Mouse (Mus musculus) CH12.LX (cell line): ENCODE results near the gene Gria1. TPM values are rescaled to one million over a fixed set of nuclear protein-coding genes. Genes with fewer than 3 reads are reported as not detected.

Source experiments
- DNase-seq: peaks from one replicate; pipeline ENCODE4 v3.0.0-alpha.2; 2013; ENCODE audit errors: extremely low read depth
- H3K27ac ChIP-seq: 2 replicates; pipeline ENCODE4 v1.5.1; 2012; ENCODE audit warnings: low read depth, mild to moderate bottlenecking, control low read depth, moderate library complexity; ENCODE audit not compliant: insufficient read depth
- H3K27me3 ChIP-seq: replicated peaks from 2 replicates; pipeline ENCODE3; 2012; ENCODE audit warnings: inconsistent platforms
- H3K36me3 ChIP-seq, 2 experiments: replicated peaks in 1 of 2; 2 replicates each; pipeline versions ENCODE3 to v1.6.1; 2012; ENCODE audit warnings: inconsistent platforms in 1 of 2, low read length in 1 of 2, mild to moderate bottlenecking in 1 of 2, mixed read lengths in 1 of 2, moderate library complexity in 1 of 2; ENCODE audit not compliant: control insufficient read depth in 1 of 2, insufficient read depth in 1 of 2
- H3K4me1 ChIP-seq, 2 experiments: 2 replicates each; pipeline ENCODE4 v1.6.1; 2012; ENCODE audit warnings: inconsistent platforms in 1 of 2, moderate library complexity in 1 of 2; ENCODE audit not compliant: insufficient read depth in 2 of 2, control insufficient read depth in 1 of 2
- H3K4me2 ChIP-seq: 2 replicates; pipeline ENCODE4 v1.6.1; 2012; ENCODE audit warnings: low read depth, mild to moderate bottlenecking, control low read depth; ENCODE audit not compliant: poor library complexity, insufficient read depth, severe bottlenecking
- H3K4me3 ChIP-seq, 3 experiments: fragments of 150-350 bp in 1 of 3; sonication (generic) in 1 of 3; replicated peaks in 1 of 3; 2 replicates each; pipeline versions ENCODE3 to v1.5.1; 2011 to 2012; ENCODE audit warnings: low read depth in 2 of 3, low read length in 2 of 3, mild to moderate bottlenecking in 2 of 3, moderate library complexity in 2 of 3, control low read depth in 1 of 3, improper control_type of control experiment in 1 of 3, inconsistent platforms in 1 of 3, mixed read lengths in 1 of 3; ENCODE audit not compliant: poor library complexity in 1 of 3
- H3K79me2 ChIP-seq: replicated peaks from 2 replicates; pipeline ENCODE4 v1.6.1; 2012; ENCODE audit warnings: mild to moderate bottlenecking, moderate library complexity; ENCODE audit not compliant: control insufficient read depth, poor library complexity, insufficient read depth, severe bottlenecking; ENCODE audit errors: extremely low read depth
- H3K9ac ChIP-seq: 2 replicates; pipeline ENCODE4 v1.6.1; 2012; ENCODE audit warnings: low read depth, mild to moderate bottlenecking, control low read depth, moderate library complexity; ENCODE audit not compliant: insufficient read depth
- H3K9me3 ChIP-seq: replicated peaks from 2 replicates; pipeline ENCODE3; 2012; ENCODE audit warnings: low read length, inconsistent platforms, mixed read lengths
- CHD1 ChIP-seq: IDR thresholded peaks from 2 replicates; pipeline ENCODE4 v1.6.1; 2012; ENCODE audit warnings: low read depth, low read length, improper control_type of control experiment, inconsistent platforms
- CHD2 ChIP-seq: IDR thresholded peaks from 2 replicates; pipeline ENCODE4 v1.6.1; 2011; ENCODE audit warnings: low read length, improper control_type of control experiment
- CTCF ChIP-seq, 2 experiments: IDR thresholded peaks in 1 of 2; conservative IDR thresholded peaks in 1 of 2; 2 replicates each; pipeline ENCODE4 v1.5.1; 2011 to 2012; ENCODE audit warnings: low read depth in 2 of 2, low read length in 2 of 2, improper control_type of control experiment in 1 of 2, inconsistent platforms in 1 of 2, mild to moderate bottlenecking in 1 of 2, moderate library complexity in 1 of 2
- GABPA ChIP-seq: IDR thresholded peaks from 2 replicates; pipeline ENCODE4 v1.6.1; 2012; ENCODE audit warnings: low read depth, low read length, improper control_type of control experiment, inconsistent platforms; ENCODE audit not compliant: insufficient replicate concordance
- HCFC1 ChIP-seq: IDR thresholded peaks from 2 replicates; pipeline ENCODE4 v1.6.1; 2012; ENCODE audit warnings: low read depth, mild to moderate bottlenecking, inconsistent platforms, low read length, improper control_type of control experiment
- JUN ChIP-seq: IDR thresholded peaks from 2 replicates; pipeline ENCODE4 v1.6.1; 2011; ENCODE audit warnings: low read depth, mild to moderate bottlenecking, low read length, improper control_type of control experiment, moderate library complexity; ENCODE audit not compliant: insufficient read depth
- JUND ChIP-seq: conservative IDR thresholded peaks from 2 replicates; pipeline ENCODE4 v1.6.1; 2011; ENCODE audit warnings: low read depth, low read length, improper control_type of control experiment
- MAFK ChIP-seq: IDR thresholded peaks from 2 replicates; pipeline ENCODE4 v1.6.1; 2011; ENCODE audit warnings: low read length, improper control_type of control experiment; ENCODE audit not compliant: insufficient replicate concordance
- MAX ChIP-seq: IDR thresholded peaks from 2 replicates; pipeline ENCODE4 v1.6.1; 2011; ENCODE audit warnings: low read length, improper control_type of control experiment
- MAZ ChIP-seq: IDR thresholded peaks from 2 replicates; pipeline ENCODE4 v1.6.1; 2012; ENCODE audit warnings: low read depth, mild to moderate bottlenecking, inconsistent platforms, low read length, improper control_type of control experiment, moderate library complexity
- MXI1 ChIP-seq: IDR thresholded peaks from 2 replicates; pipeline ENCODE4 v1.6.1; 2011; ENCODE audit warnings: mild to moderate bottlenecking, low read depth, low read length, improper control_type of control experiment
- NELFE ChIP-seq: IDR thresholded peaks from 2 replicates; pipeline ENCODE4 v1.6.1; 2011; ENCODE audit warnings: low read depth, low read length, improper control_type of control experiment
- PAX5 ChIP-seq: IDR thresholded peaks from 2 replicates; pipeline ENCODE4 v1.6.1; 2012; ENCODE audit warnings: low read length, inconsistent platforms, mixed read lengths
- POLR2A ChIP-seq: IDR thresholded peaks from 2 replicates; pipeline ENCODE4 v1.6.1; 2011; ENCODE audit warnings: low read depth, mild to moderate bottlenecking, improper control_type of control experiment, low read length
- RAD21 ChIP-seq: IDR thresholded peaks from 2 replicates; pipeline ENCODE4 v1.6.1; 2011; ENCODE audit warnings: low read depth, mild to moderate bottlenecking, low read length, improper control_type of control experiment, moderate library complexity
- RCOR1 ChIP-seq: conservative IDR thresholded peaks from 2 replicates; pipeline ENCODE4 v1.6.1; 2012; ENCODE audit warnings: low read depth, mild to moderate bottlenecking, inconsistent platforms, low read length, improper control_type of control experiment
- SIN3A ChIP-seq: IDR thresholded peaks from 2 replicates; pipeline ENCODE4 v1.6.1; 2012; ENCODE audit warnings: low read length, improper control_type of control experiment, inconsistent platforms
- TBP ChIP-seq: conservative IDR thresholded peaks from 2 replicates; pipeline ENCODE4 v1.6.1; 2011; ENCODE audit warnings: low read depth, low read length, improper control_type of control experiment
- TCF12 ChIP-seq: IDR thresholded peaks from 2 replicates; pipeline ENCODE4 v1.6.1; 2014; ENCODE audit warnings: low read depth, mild to moderate bottlenecking, inconsistent platforms, low read length, improper control_type of control experiment
- USF1 ChIP-seq: IDR thresholded peaks from 2 replicates; pipeline ENCODE4 v1.6.1; 2014; ENCODE audit warnings: low read depth, mild to moderate bottlenecking, inconsistent platforms, low read length, improper control_type of control experiment
- USF2 ChIP-seq: conservative IDR thresholded peaks from 2 replicates; pipeline ENCODE4 v1.6.1; 2011; ENCODE audit warnings: low read depth, low read length, improper control_type of control experiment
- ZC3H11A ChIP-seq: IDR thresholded peaks from 2 replicates; pipeline ENCODE4 v1.6.1; 2012; ENCODE audit warnings: low read depth, mild to moderate bottlenecking, inconsistent platforms, low read length, improper control_type of control experiment
- ZKSCAN1 ChIP-seq: IDR thresholded peaks from 2 replicates; pipeline ENCODE4 v1.6.1; 2012; ENCODE audit warnings: low read depth, inconsistent platforms, low read length, improper control_type of control experiment, borderline replicate concordance
- dilution Hi-C: fragments of 300-500 bp; cut with MboI; formaldehyde crosslinking; loops from 2 replicates; pipeline ENCODE4 v1.14.3; 2020; ENCODE audit warnings: low sequenced_read_pairs; ENCODE audit not compliant: extremely low pct_unique_long_range_greater_than_20kb, extremely low pct_ligation_motif_present
- in situ Hi-C: fragments of 300-500 bp; cut with MboI; formaldehyde crosslinking; loops from 3 replicates; pipeline ENCODE4 v1.14.3; 2019; ENCODE audit warnings: low sequenced_read_pairs, low pct_ligation_motif_present, low pct_unique_long_range_greater_than_20kb, mixed read lengths
- polyA plus RNA-seq: library from polyadenylated mRNA; unstranded; fragments of >175 nt; gene quantifications from 2 replicates; pipeline ENCODE4 v1.2.1, GENCODE M21; 2012; ENCODE audit warnings: low read depth; ENCODE audit not compliant: insufficient read length
- total RNA-seq, 2 experiments: library from RNA; depleted of rRNA; stranded (reverse); fragments of 300-350 nt in 1 of 2; fragments of >200 nt in 1 of 2; gene quantifications; 2 replicates each; pipeline ENCODE4 v1.2.3; 2012 to 2014

Gria1 gene
- total and polyA plus RNA-seq, 3 experiments = under 0.01 to 0.49 (median 0.05) TPM

DNA sequence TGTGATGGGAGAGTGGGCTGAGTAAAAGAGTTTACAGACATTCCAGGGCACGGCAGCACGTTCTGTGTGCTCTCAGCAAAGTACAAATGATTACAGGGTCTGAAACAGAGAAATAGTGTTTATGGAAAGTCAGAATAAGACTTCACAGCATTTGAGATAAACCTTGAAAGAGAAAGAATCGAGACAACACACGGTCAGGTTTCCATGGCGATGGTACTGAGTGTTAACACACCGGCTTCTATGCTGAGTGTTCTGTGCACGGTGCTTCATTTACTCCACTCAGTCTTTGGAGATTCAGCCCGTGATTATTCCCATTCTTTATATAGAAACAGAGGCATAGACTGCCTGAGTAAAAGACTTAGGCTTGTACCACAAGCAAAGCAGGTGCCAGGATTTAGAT is 143.8 kb downstream of the Gria1 start:
- Histone ChIP-seq H3K9me3 (no peaks in the 10 kb centered on the region), H3K36me3 (no peaks in the 10 kb centered on the region), H3K27me3 (no peaks in the 10 kb centered on the region), H3K4me1 (peaks cover 0 to 32% of the 10 kb centered on the region in 2 experiments; a peak in 2 of 4 replicates), H3K27ac (no peak overlapping the region), H3K4me3 (no peak overlapping the region)
- in situ Hi-C loops = no loop called here
- dilution Hi-C loops = no loop called here
- no peak for DNase-seq
- TF ChIP-seq SIN3A (no peak), ZKSCAN1 (no peak), MAX (no peak), CHD2 (no peak), JUN (no peak), TCF12 (no peak), USF1 (no peak)
- TF ChIP-seq, all 38 proteins: peak for 0
- H3K9ac ChIP-seq = no peak overlapping the region
- H3K4me2 ChIP-seq = no peak overlapping the region
- H3K79me2 ChIP-seq = no peaks in the 10 kb centered on the region

DNA sequence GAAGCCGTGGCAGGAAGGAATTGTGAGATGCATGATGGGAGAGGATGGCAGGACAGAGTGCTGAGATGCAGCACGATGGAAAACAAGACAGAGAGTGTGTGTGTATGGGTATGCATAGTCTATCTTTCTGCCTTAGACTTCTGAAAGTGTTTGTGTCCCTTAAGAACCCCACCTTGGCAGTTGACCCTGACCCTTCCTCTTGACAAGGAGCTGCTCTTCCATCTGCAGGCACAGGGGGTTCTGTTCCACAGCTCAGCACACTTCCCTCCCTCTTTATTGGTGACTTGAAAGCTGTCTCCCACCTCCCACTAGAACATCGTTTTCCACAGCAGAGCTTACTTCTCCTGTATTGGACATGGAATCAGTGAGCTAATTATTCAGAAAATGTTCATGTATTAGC is 148.2 kb downstream of the Gria1 start:
- Histone ChIP-seq H3K79me2 (no peaks in the 10 kb centered on the region), H3K4me1 (peaks cover 0 to 28% of the 10 kb centered on the region in 2 experiments; a peak in 2 of 4 replicates), H3K9me3 (no peaks in the 10 kb centered on the region), H3K27ac (no peak overlapping the region), H3K4me2 (no peak overlapping the region), H3K9ac (no peak overlapping the region), H3K4me3 (no peak overlapping the region), H3K27me3 (no peaks in the 10 kb centered on the region), H3K36me3 (no peaks in the 10 kb centered on the region)
- dilution Hi-C loops = no loop called here
- in situ Hi-C loops = no loop called here
- TF ChIP-seq MAX (no peak), POLR2A (no peak), MXI1 (no peak)
- no peak for DNase-seq

GRCm38 (mm10) chr11:57160076-57160475 is 148.9 kb downstream of the Gria1 start:
- Histone ChIP-seq H3K4me1 (peaks cover 0 to 28% of the 10 kb centered on the region in 2 experiments; a peak in 2 of 4 replicates), H3K9me3 (no peaks in the 10 kb centered on the region), H3K27ac (no peak overlapping the region), H3K27me3 (no peaks in the 10 kb centered on the region), H3K4me3 (no peak overlapping the region)
- dilution Hi-C loops = no loop called here
- TF ChIP-seq JUND (no peak), CTCF (conservative IDR thresholded peaks at IDR 0.05 in 1 of 2, IDR thresholded peaks at IDR 0.05 in 1 of 2; ENCODE audit: low read depth in 2 of 2, low read length in 2 of 2) (no peak), CHD1 (no peak), TBP (no peak), RCOR1 (no peak), PAX5 (no peak), NELFE (no peak), MAFK (no peak), USF2 (no peak), HCFC1 (no peak), MAZ (no peak), ZC3H11A (no peak), GABPA (no peak), MAX (no peak), RAD21 (no peak), USF1 (no peak)
- TF ChIP-seq, all 38 proteins: peak for 0
- Histone ChIP-seq H3K36me3 (no peaks in the 10 kb centered on the region), H3K4me2 (no peak overlapping the region), H3K79me2 (no peaks in the 10 kb centered on the region), H3K9ac (no peak overlapping the region)
- in situ Hi-C loops = no loop called here
- DNase-seq = no peak
